Mouse (Mus musculus) ES-E14 (cell line): Measurements from ENCODE around the gene Syt2.

Source experiments
- CHD2 ChIP-seq: IDR thresholded peaks from 2 replicates; pipeline ENCODE4 v1.6.1; 2014; ENCODE audit warnings: mild to moderate bottlenecking, low read depth, low read length, inconsistent platforms
- MAFK ChIP-seq: IDR thresholded peaks from 2 replicates; pipeline ENCODE4 v1.6.1; 2014; ENCODE audit warnings: mild to moderate bottlenecking, low read depth, low read length, inconsistent platforms; ENCODE audit not compliant: insufficient read depth
- ZC3H11A ChIP-seq: IDR thresholded peaks from 2 replicates; pipeline ENCODE4 v1.6.1; 2012; ENCODE audit warnings: low read depth, mild to moderate bottlenecking, inconsistent platforms, low read length, borderline replicate concordance

DNA sequence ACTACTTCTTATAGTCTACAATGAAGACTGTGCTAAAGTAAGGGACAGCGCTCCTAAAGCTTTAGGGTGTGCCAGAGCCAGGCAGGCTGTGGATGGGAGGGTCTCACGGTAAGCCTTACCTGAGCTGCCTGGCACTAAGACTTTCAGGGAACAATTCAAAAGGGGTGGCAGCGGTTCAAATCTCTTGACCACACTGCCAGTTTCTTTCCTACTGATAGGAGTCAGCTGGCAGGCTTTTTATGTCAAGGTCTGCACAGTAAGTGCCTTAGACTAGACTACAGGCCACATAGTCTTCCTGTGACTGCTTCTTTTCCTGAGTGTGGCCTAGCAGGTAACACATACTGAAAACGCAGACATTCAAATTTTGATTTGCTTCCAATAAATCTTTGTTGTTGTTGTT lies 116.8 kb downstream of the Syt2 start:
- TF ChIP-seq CHD2 (no peak), ZC3H11A (no peak), MAFK (no peak)
